Mouse (Mus musculus) CH12.LX (cell line): ENCODE data around the gene Sestd1.

ENCODE experiments used
- CTCF ChIP-seq, 2 experiments: IDR thresholded peaks in 1 of 2; conservative IDR thresholded peaks in 1 of 2; 2 replicates each; pipeline ENCODE4 v1.5.1; 2011 to 2012; ENCODE audit warnings: low read depth in 2 of 2, low read length in 2 of 2, improper control_type of control experiment in 1 of 2, inconsistent platforms in 1 of 2, mild to moderate bottlenecking in 1 of 2, moderate library complexity in 1 of 2
- EP300 ChIP-seq: IDR thresholded peaks from 2 replicates; pipeline ENCODE4 v1.6.1; 2011; ENCODE audit warnings: low read length, improper control_type of control experiment
- MAX ChIP-seq: IDR thresholded peaks from 2 replicates; pipeline ENCODE4 v1.6.1; 2011; ENCODE audit warnings: low read length, improper control_type of control experiment
- MAZ ChIP-seq: IDR thresholded peaks from 2 replicates; pipeline ENCODE4 v1.6.1; 2012; ENCODE audit warnings: low read depth, mild to moderate bottlenecking, inconsistent platforms, low read length, improper control_type of control experiment, moderate library complexity
- NELFE ChIP-seq: IDR thresholded peaks from 2 replicates; pipeline ENCODE4 v1.6.1; 2011; ENCODE audit warnings: low read depth, low read length, improper control_type of control experiment
- POLR2A ChIP-seq: IDR thresholded peaks from 2 replicates; pipeline ENCODE4 v1.6.1; 2011; ENCODE audit warnings: low read depth, mild to moderate bottlenecking, improper control_type of control experiment, low read length
- POLR2AphosphoS2 ChIP-seq: IDR thresholded peaks from 2 replicates; pipeline ENCODE4 v1.6.1; 2011; ENCODE audit warnings: low read depth, low read length, improper control_type of control experiment
- RCOR1 ChIP-seq: conservative IDR thresholded peaks from 2 replicates; pipeline ENCODE4 v1.6.1; 2012; ENCODE audit warnings: low read depth, mild to moderate bottlenecking, inconsistent platforms, low read length, improper control_type of control experiment
- SIN3A ChIP-seq: IDR thresholded peaks from 2 replicates; pipeline ENCODE4 v1.6.1; 2012; ENCODE audit warnings: low read length, improper control_type of control experiment, inconsistent platforms
- TCF12 ChIP-seq: IDR thresholded peaks from 2 replicates; pipeline ENCODE4 v1.6.1; 2014; ENCODE audit warnings: low read depth, mild to moderate bottlenecking, inconsistent platforms, low read length, improper control_type of control experiment
- ZC3H11A ChIP-seq: IDR thresholded peaks from 2 replicates; pipeline ENCODE4 v1.6.1; 2012; ENCODE audit warnings: low read depth, mild to moderate bottlenecking, inconsistent platforms, low read length, improper control_type of control experiment

GRCm38 (mm10) chr2:77157546-77157945 lies 122.8 kb downstream of the Sestd1 start:
- TF ChIP-seq MAX (no peak), POLR2A (no peak), ZC3H11A (no peak), CTCF (conservative IDR thresholded peaks at IDR 0.05 in 1 of 2, IDR thresholded peaks at IDR 0.05 in 1 of 2; ENCODE audit: low read depth in 2 of 2, low read length in 2 of 2) (no peak), MAZ (no peak), RCOR1 (no peak), EP300 (no peak), SIN3A (no peak), TCF12 (no peak), POLR2AphosphoS2 (no peak), NELFE (no peak)
